Mouse (Mus musculus) ovary, postnatal 14 days (tissue): ENCODE data around the gene Unc5a.

ENCODE experiments used
- DNase-seq: peaks from one replicate; pipeline ENCODE4 v3.0.0; 2022; ENCODE audit warnings: low spot score

Gene Unc5a

GRCm38 (mm10) chr13:54955695-54956471 is 6.7 kb downstream of the Unc5a start:
- no peak for DNase-seq

- no peak for DNase-seq
These were observed 8.1 kb downstream of the Unc5a start for GRCm38 (mm10) chr13:54957281-54957680.

GRCm38 (mm10) chr13:54959059-54959701 is 10.0 kb downstream of the Unc5a start:
- no peak for DNase-seq

- DNase-seq = no peak
These were observed 10.6 kb downstream of the Unc5a start for GRCm38 (mm10) chr13:54959842-54960241.

- DNase-seq = no peak
These were observed 11.3 kb downstream of the Unc5a start for GRCm38 (mm10) chr13:54960491-54960890.

GRCm38 (mm10) chr13:54965256-54965655 is 16.0 kb downstream of the Unc5a start:
- no peak for DNase-seq

- no peak for DNase-seq
These were observed 18.3 kb downstream of the Unc5a start for GRCm38 (mm10) chr13:54967501-54967900.

- DNase-seq = no peak
These were observed 19.4 kb downstream of the Unc5a start for GRCm38 (mm10) chr13:54968636-54969035.

- DNase-seq = no peak
These were observed 20.3 kb downstream of the Unc5a start for GRCm38 (mm10) chr13:54969513-54969912.

GRCm38 (mm10) chr13:54970521-54971247 is 21.5 kb downstream of the Unc5a start:
- DNase-seq = peak; percentile 48

GRCm38 (mm10) chr13:54975546-54975945 is 26.3 kb downstream of the Unc5a start:
- DNase-seq = no peak

- peak; percentile 6 for DNase-seq
These were observed 29.6 kb downstream of the Unc5a start for GRCm38 (mm10) chr13:54978804-54979203.

GRCm38 (mm10) chr13:54980957-54981356 is 31.7 kb downstream of the Unc5a start:
- no peak for DNase-seq

GRCm38 (mm10) chr13:54983001-54983400 is 33.8 kb downstream of the Unc5a start:
- DNase-seq = no peak

GRCm38 (mm10) chr13:54983614-54984013 is 34.4 kb downstream of the Unc5a start:
- DNase-seq = no peak

- no peak for DNase-seq
These were observed 38.2 kb downstream of the Unc5a start for GRCm38 (mm10) chr13:54987405-54987804.

GRCm38 (mm10) chr13:54988181-54988760 is 39.1 kb downstream of the Unc5a start:
- no peak for DNase-seq

- no peak for DNase-seq
These were observed 43.0 kb downstream of the Unc5a start for GRCm38 (mm10) chr13:54992215-54992614.

- DNase-seq = no peak
These were observed 45.4 kb downstream of the Unc5a start for GRCm38 (mm10) chr13:54994576-54994975.

GRCm38 (mm10) chr13:54995161-54995560 is 46.0 kb downstream of the Unc5a start:
- DNase-seq = no peak

GRCm38 (mm10) chr13:54997568-54997967 is 48.4 kb downstream of the Unc5a start:
- no peak for DNase-seq

- DNase-seq = no peak
These were observed 51.2 kb downstream of the Unc5a start for GRCm38 (mm10) chr13:55000433-55000832.

- no peak for DNase-seq
These were observed 52.9 kb downstream of the Unc5a start for GRCm38 (mm10) chr13:55002090-55002489.
